In genomic region chr17:56604070-56604380, GRCm38 (mm10) we compare ENCODE assay signal across 15 mouse cellular contexts.
"Had no signal": no experiment of that assay in that cellular context is flagged by ENCODE, and none has a peak within 500 bp of the region (broad histone marks: within the 10 kb centered on the region; RNA-seq: fewer than 3 reads in every experiment).

No protein-coding gene starts in this region.

- DNase-seq: lung, adult 18-20 months; lung, embryonic 14.5 days; lung, postnatal 10 days; midbrain, embryonic 14.5 days; retina, postnatal 1 day; right cerebral cortex, adult 18-20 months; right cerebral cortex, postnatal 25 days; right cerebral cortex, postnatal 4 days; spleen, adult 18-20 months; thymus, adult 18-20 months; thymus, postnatal 14 days; thymus, postnatal 36 days had no signal

- H3K27me3 ChIP-seq: midbrain, embryonic 12.5 days; neural tube, embryonic 12.5 days had no signal

- H3K27ac ChIP-seq: midbrain, embryonic 10.5 days; midbrain, embryonic 12.5 days; neural tube, embryonic 12.5 days had no signal

- H3K4me3 ChIP-seq: midbrain, embryonic 10.5 days; midbrain, embryonic 12.5 days; neural tube, embryonic 12.5 days had no signal
